Mouse (Mus musculus): ENCODE measurements around the gene Olfr385.
"Not testable (repeated sequence)": the region's sequence is repeated elsewhere in the genome, so short reads cannot be mapped to it uniquely, and the experiment has no call there.

The Olfr385 gene

GRCm38 (mm10) chr11:73592908-73593307, at the start of gene Olfr385:
Gene Olfr385, minus strand, starts transcription at chr11:73593008.
- Histone ChIP-seq H3K4me3 (replicated peaks; ENCODE audit: low read length) (no peak within 1 kb of the TSS), H3K9me3 (ENCODE audit: low read length) (no peaks in the 10 kb centered on the region; the same call in 1 of the 2 replicates), H3K27me3 (ENCODE audit: insufficient read depth, low read length) (no peaks in the 10 kb centered on the region), H3K36me3 (ENCODE audit: insufficient read depth, low read length) (no peaks in the 10 kb centered on the region), H3K4me1 (replicated peaks; ENCODE audit: low read depth, low read length) (no peaks in the 10 kb centered on the region)
- TF ChIP-seq POU5F1 (IDR thresholded peaks at IDR 0.05; ENCODE audit: borderline replicate concordance, low read length): no peak
- no peak for TF ChIP-seq NANOG (IDR thresholded peaks at IDR 0.05; ENCODE audit: borderline replicate concordance, low read length)
- no peak for TF ChIP-seq CTCF (conservative IDR thresholded peaks at IDR 0.05; ENCODE audit: low read length)

- H3K4me1 ChIP-seq (replicated peaks; ENCODE audit: low read depth, low read length): no peaks in the 10 kb centered on the region
Observed at GRCm38 (mm10) chr11:73598294-73598693, 5.5 kb upstream of the Olfr385 start, which contains the start of gene Olfr384. Gene Olfr384, plus strand, starts transcription at chr11:73598594.

DNA sequence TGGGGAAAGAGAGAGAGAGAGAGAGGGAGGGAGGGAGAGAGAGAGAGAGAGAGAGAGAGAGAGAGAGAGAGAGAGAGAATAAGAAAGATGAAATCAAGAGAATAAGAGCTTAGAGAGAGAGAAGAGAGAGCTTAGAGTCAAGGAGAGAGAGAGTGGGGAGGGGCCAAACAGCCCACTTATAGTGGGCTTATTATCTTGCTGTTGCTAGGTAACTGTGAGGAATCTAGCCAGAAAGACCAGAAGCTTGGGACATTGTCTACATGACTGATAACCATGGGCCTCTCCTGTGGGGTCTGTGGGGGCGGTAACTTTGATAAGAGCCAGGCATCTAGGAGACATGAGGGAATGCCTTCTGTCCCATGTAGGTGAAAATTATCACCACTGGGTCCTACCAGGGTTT, 9.6 kb downstream of the Olfr385 start:
- not testable (repeated sequence) for H3K4me3 ChIP-seq (replicated peaks; ENCODE audit: low read length)

More at GRCm38 (mm10) chr11:73598294-73598693, 5.5 kb upstream of the Olfr385 start, which contains the start of gene Olfr384:
- TF ChIP-seq CTCF (conservative IDR thresholded peaks at IDR 0.05; ENCODE audit: low read length) (no peak), NANOG (IDR thresholded peaks at IDR 0.05; ENCODE audit: borderline replicate concordance, low read length) (no peak), POU5F1 (IDR thresholded peaks at IDR 0.05; ENCODE audit: borderline replicate concordance, low read length) (no peak)
- Histone ChIP-seq H3K9me3 (ENCODE audit: low read length) (no peaks in the 10 kb centered on the region), H3K4me3 (replicated peaks; ENCODE audit: low read length) (no peak within 1 kb of the TSS), H3K27me3 (ENCODE audit: insufficient read depth, low read length) (no peaks in the 10 kb centered on the region), H3K36me3 (ENCODE audit: insufficient read depth, low read length) (no peaks in the 10 kb centered on the region)

DNA sequence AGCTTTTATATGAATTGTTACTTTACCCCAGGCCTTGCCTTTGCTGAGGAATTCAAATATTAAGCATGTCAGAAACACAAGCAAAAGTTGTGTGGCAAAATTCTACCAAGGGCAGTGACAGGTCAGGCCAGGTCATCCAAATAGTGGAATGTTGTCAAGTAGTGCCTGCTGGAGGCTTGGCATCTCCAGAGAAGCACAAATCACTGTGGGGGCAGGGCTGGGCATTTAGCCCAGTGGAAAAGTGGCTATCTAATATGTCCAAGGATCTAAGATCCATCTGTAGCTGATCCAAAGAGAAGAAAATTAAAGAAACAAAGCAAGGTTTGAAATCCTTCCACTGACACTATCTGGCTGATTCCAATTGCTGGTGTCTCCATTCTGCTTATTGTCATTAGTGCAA, 12.9 kb downstream of the Olfr385 start:
- Histone ChIP-seq H3K36me3 (ENCODE audit: insufficient read depth, low read length) (no peaks in the 10 kb centered on the region), H3K4me1 (replicated peaks; ENCODE audit: low read depth, low read length) (no peaks in the 10 kb centered on the region), H3K9me3 (ENCODE audit: low read length) (no peaks in the 10 kb centered on the region), H3K27me3 (ENCODE audit: insufficient read depth, low read length) (no peaks in the 10 kb centered on the region), H3K4me3 (replicated peaks; ENCODE audit: low read length) (no peak overlapping the region)
- TF ChIP-seq CTCF (conservative IDR thresholded peaks at IDR 0.05; ENCODE audit: low read length) (no peak), NANOG (IDR thresholded peaks at IDR 0.05; ENCODE audit: borderline replicate concordance, low read length) (no peak), POU5F1 (IDR thresholded peaks at IDR 0.05; ENCODE audit: borderline replicate concordance, low read length) (no peak)

More for the DNA sequence above, 9.6 kb downstream of the Olfr385 start:
- not testable (repeated sequence) for H3K27me3 ChIP-seq (ENCODE audit: insufficient read depth, low read length); H3K4me1 ChIP-seq (replicated peaks; ENCODE audit: low read depth, low read length); H3K36me3 ChIP-seq (ENCODE audit: insufficient read depth, low read length); H3K9me3 ChIP-seq (ENCODE audit: low read length)
